Mouse (Mus musculus) lung, postnatal 0 days (tissue): ENCODE data around the gene Fzr1.

Experiments used
- CTCF ChIP-seq: IDR thresholded peaks from 2 replicates; pipeline ENCODE4 v1.5.1; 2016; ENCODE audit warnings: antibody characterized with exemption, mild to moderate bottlenecking
- EP300 ChIP-seq: IDR thresholded peaks from 2 replicates; pipeline ENCODE4 v1.6.1; 2016; ENCODE audit warnings: antibody characterized with exemption, mild to moderate bottlenecking, control low read depth

DNA sequence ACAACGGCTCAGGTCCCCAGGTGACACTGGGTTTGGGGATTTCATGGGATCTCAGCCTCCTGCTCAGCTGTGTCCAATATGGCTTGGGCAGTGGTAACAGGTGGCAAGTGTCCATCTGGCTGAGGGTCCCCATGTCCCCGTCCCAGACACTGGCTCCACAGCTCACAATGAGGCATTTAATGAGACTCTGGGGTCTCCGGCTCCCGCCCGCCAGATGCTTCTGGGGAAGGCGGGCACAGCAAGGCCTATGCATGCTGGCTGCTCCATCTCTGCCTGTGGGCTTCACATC lies 11.2 kb downstream of the Fzr1 start:
- TF ChIP-seq CTCF (no peak), EP300 (no peak)
